Mouse (Mus musculus): ENCODE data around the gene Brk1.

Brk1 gene

DNA sequence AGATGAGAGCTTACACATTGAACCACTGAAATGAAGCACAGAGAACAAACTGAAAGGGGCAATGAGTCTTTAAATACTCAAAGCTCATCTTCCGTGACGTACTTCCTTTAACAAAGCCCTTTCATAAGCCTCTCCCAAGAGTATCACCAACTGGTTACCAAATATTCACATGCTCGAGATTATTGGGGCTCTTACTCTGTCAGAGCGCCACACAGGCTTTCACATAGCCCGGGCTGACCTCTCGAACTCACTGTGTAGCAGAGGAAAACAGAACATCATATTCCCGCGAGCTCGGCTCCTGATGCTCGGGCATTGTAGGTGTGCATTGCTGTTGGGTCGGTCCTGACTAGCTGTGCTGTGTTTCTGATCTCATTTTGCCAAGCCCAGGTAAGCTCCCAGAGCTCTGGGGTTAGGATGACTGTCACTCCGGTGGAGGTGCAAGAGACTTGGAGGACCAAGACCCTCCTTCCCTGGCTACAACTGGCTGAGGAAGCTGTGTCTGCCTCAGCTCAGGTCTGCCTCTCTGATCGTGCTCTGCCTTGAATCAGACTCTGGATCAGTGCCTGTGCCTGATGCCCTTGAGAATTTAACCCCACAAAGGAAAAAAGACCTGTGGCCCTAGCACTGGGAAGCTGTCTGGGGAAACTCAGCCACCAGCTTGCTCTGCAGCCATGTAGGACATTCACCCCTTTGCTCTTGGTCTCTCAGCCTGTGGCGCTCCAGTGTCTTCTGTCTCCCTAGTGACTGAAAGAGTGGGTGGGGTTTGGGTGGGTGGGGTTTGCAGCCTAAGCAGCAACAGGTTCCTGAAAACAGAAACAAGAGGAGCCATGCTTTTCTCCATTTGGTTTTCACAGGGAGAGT lies 56.1 kb downstream of the Brk1 start:
- DNase-seq (ENCODE audit: inconsistent ontology term), result peak; percentile 78

DNA sequence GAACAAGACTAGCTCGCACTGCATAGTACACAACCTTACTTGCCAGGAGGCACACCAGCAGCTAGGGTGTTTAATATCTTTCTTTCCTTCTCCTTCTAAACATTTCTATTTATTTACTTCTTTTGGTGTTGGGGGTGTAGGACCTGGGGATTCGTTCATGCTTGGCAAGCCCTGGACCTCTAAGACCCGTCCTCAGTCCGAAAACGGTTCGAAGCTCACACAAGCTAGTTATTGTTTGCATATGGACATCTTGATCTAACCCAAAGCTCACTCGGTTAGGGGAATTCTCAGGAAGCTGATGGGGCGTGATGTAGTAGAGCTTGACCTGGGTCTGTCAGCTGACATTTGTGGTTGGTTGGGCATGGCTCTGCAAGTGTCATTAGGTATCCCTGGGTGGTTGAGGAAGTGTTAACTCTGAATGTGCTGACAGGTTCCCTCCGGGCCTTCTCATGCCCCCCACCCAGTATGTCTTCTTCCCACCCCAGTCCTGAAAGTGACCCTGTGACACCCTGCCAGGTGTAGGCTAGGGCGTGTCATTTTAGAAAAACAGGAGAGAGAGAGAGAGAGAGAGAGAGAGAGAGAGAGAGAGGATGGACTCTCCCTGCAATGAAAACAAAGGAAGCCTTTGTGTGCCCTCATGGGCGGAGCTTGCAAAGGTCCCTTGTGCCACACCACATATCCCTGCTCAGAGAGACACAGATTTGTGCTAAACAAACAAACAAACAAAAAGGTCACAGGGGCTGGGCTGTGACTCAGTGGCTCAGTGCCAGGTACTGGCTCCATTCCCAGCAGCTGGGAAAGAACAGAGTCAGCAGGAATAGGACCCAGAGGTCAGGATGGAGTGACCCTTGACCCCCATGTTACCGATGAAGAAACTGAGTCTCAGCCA lies 57.0 kb downstream of the Brk1 start:
- DNase-seq (ENCODE audit: inconsistent ontology term), result peak; percentile 77

DNA sequence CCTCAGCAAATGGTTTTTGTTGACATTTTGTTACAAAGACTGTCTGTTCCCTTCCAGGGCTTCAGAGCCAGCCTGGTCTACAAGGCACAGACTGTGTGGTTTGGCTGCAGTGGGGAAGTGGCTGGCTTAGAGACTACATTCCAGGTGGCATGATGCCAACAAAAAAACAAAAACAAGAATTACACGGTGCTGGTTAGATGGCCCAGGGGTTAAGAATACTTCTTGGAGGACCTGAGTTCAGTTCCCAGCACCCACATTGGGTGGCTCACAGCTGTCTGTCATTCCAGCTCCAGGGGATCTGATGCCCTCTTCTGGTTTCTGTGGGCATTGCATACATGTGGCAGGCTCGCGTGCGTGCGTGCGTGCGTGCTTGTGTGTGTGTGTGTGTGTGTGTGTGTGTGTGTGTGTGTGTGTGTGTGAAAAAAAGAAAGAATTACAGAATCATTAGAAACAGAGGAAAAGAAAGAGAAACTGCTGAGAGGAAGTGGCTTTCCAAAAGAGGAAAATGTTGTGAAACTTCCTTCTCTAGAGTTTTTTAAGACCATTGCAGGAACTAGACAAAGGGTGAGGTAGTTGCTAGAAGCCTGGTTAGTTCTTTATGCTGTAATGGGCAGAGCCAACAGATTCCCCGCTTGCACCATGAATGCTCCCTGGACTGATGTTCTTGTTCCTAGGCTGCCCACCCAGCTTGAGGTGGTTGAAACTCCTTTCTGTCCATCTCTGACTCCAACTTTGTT lies 58.6 kb downstream of the Brk1 start:
- DNase-seq (ENCODE audit: inconsistent ontology term), result peak; percentile 56

DNA sequence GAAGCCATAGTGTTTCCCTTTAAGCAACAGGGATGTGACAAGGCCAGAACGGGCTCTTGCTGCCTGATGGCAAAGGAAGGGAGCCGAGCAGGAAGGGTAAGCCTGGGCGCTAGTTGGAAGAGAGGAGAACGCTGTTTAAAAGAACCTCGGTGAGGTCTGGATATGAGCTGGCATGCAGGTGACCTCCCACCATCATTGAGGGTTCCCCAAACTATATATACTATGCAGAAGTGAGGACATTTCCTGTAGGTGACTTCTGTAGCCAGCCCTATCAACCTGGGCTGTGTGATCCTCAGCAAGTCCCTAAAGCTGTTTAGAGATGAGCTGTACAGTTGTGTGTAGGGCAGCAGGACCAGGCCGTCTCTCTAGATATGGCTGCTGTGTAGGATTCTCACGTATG lies 59.7 kb downstream of the Brk1 start:
- DNase-seq (ENCODE audit: inconsistent ontology term), result no peak
